Mouse (Mus musculus): Measurements from ENCODE around the gene Nupl2. TPM values are rescaled to one million over a fixed set of nuclear protein-coding genes. Genes with fewer than 3 reads are reported as not detected.

Nupl2 gene
- polyA plus RNA-seq, 1 experiment from 2014 or later = 18.0 TPM

DNA sequence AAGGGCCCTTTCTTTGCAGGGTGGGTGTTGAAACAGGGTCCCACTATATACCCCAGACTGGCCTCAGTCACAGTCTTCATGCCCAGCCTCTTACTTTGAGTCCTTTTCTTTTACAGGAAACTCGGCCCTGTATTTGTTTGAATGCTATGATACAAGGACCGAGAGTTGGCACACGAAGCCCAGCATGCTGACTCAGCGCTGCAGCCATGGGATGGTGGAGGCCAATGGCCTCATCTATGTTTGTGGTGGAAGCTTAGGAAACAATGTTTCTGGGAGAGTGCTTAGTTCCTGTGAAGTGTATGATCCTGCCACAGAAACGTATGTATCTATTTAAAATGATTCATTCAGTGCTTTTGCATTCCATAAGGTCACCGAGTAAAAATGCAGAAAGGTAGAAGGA lies 8.0 kb upstream of the Nupl2 start:
- no peaks in the 10 kb centered on the region for H3K9me3 ChIP-seq (ENCODE audit: control insufficient read depth, low read depth, low read length)
- ATAC-seq (ENCODE audit: insufficient number of reproducible peaks, insufficient read depth, low FRiP score, low read depth) = no peak
- no peak overlapping the region for H3K9ac ChIP-seq (replicated peaks; ENCODE audit: low read depth, low read length)
- no peaks in the 10 kb centered on the region for H3K27me3 ChIP-seq (ENCODE audit: control insufficient read depth, insufficient read depth, low read length)
- H3K4me2 ChIP-seq (replicated peaks; ENCODE audit: low read depth, low read length) = no peak overlapping the region
- no peaks in the 10 kb centered on the region for H3K4me1 ChIP-seq (ENCODE audit: control insufficient read depth, insufficient read depth, low read length)
- H3K4me3 ChIP-seq (ENCODE audit: low read depth, low read length) = no peak overlapping the region
- H3K36me3 ChIP-seq (ENCODE audit: control insufficient read depth, insufficient read depth, low read length) = peaks cover 13% of the 10 kb centered on the region; the same call in 1 of the 2 replicates
- H3K27ac ChIP-seq (ENCODE audit: low read length) = no peak overlapping the region
- WGBS = 87% methylated on average over 6 of the region's 6 CpGs

DNA sequence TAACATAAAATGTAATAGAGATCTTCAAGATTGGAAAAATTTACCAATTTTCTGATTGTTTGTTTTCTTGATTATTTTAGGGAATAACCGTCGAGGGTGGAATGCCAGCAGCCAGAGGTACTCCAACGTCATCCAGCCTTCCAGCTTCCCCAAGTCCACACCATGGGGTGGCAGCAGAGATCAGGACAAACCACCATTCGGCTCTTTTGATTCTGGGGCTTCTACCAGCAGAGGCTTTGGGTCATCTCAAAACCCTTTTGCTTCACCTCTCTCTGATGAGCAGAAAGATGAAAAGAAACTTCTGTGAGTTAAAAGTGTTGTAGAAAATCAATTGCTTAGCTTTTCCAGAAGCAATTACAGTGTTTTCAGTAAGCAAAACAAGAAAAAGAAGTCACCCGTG lies 2.5 kb downstream of the Nupl2 start:
- Histone ChIP-seq H3K27me3 (ENCODE audit: control insufficient read depth, insufficient read depth, low read length) (no peaks in the 10 kb centered on the region), H3K4me2 (replicated peaks; ENCODE audit: low read depth, low read length) (no peak overlapping the region), H3K4me3 (ENCODE audit: low read depth, low read length) (no peak overlapping the region), H3K9ac (replicated peaks; ENCODE audit: low read depth, low read length) (no peak overlapping the region), H3K27ac (ENCODE audit: low read length) (no peak overlapping the region), H3K4me1 (ENCODE audit: control insufficient read depth, insufficient read depth, low read length) (no peaks in the 10 kb centered on the region), H3K36me3 (ENCODE audit: control insufficient read depth, insufficient read depth, low read length) (peaks cover 4% of the 10 kb centered on the region), H3K9me3 (ENCODE audit: control insufficient read depth, low read depth, low read length) (no peaks in the 10 kb centered on the region)
- 39% methylated on average over 5 of the region's 5 CpGs for WGBS
- no peak for ATAC-seq (ENCODE audit: insufficient number of reproducible peaks, insufficient read depth, low FRiP score, low read depth)

DNA sequence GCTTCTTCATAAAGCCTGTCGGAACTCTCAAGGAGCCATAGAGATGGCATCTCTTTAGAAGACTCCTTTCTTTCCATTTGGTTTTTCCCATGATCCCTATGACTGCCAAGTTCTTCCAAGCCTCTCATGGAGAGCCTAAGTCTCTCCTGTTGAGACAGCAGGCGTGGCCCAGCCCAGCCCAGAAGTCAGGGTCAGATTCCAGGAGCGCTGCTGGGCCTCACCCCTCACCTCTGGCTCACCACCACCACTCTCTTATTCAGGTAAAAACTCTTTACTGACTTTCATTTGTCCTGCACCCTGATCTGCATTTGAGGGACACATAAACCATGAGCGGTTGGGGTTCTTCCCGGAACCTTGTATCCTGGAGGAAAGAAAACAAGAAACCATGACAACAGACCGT lies 5.1 kb downstream of the Nupl2 start:
- Histone ChIP-seq H3K27ac (ENCODE audit: low read length) (no peak overlapping the region), H3K9me3 (ENCODE audit: control insufficient read depth, low read depth, low read length) (no peaks in the 10 kb centered on the region), H3K4me3 (ENCODE audit: low read depth, low read length) (no peak overlapping the region), H3K4me2 (replicated peaks; ENCODE audit: low read depth, low read length) (no peak overlapping the region), H3K9ac (replicated peaks; ENCODE audit: low read depth, low read length) (no peak overlapping the region), H3K4me1 (ENCODE audit: control insufficient read depth, insufficient read depth, low read length) (no peaks in the 10 kb centered on the region), H3K36me3 (ENCODE audit: control insufficient read depth, insufficient read depth, low read length) (peaks cover 4% of the 10 kb centered on the region), H3K27me3 (ENCODE audit: control insufficient read depth, insufficient read depth, low read length) (no peaks in the 10 kb centered on the region)
- no peak for ATAC-seq (ENCODE audit: insufficient number of reproducible peaks, insufficient read depth, low FRiP score, low read depth)
- WGBS = 90% methylated on average over 6 of the region's 6 CpGs

DNA sequence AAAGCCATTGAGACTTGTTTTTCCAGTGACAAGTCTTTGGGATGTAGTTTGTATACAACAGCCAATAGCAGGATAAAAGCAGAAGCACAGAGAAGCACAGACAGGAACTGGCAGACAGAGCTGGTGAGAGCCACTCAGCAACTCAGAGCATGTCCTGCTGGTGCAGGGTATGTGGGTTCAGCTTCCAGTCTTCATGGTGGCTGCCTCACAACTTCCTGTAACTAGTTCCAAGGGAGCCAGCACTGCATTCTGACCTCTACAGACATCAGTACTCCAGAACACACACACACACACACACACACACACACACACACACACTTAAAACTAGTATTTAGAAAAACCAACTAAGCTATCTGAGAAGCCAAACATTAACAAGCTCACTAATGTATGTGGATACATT lies 7.3 kb downstream of the Nupl2 start:
- Histone ChIP-seq H3K9ac (replicated peaks; ENCODE audit: low read depth, low read length) (no peak overlapping the region), H3K4me2 (replicated peaks; ENCODE audit: low read depth, low read length) (no peak overlapping the region), H3K27me3 (ENCODE audit: control insufficient read depth, insufficient read depth, low read length) (no peaks in the 10 kb centered on the region), H3K4me3 (ENCODE audit: low read depth, low read length) (no peak overlapping the region), H3K4me1 (ENCODE audit: control insufficient read depth, insufficient read depth, low read length) (no peaks in the 10 kb centered on the region), H3K27ac (ENCODE audit: low read length) (no peak overlapping the region), H3K36me3 (ENCODE audit: control insufficient read depth, insufficient read depth, low read length) (peaks cover 4% of the 10 kb centered on the region), H3K9me3 (ENCODE audit: control insufficient read depth, low read depth, low read length) (no peaks in the 10 kb centered on the region)
- ATAC-seq (ENCODE audit: insufficient number of reproducible peaks, insufficient read depth, low FRiP score, low read depth) = no peak

DNA sequence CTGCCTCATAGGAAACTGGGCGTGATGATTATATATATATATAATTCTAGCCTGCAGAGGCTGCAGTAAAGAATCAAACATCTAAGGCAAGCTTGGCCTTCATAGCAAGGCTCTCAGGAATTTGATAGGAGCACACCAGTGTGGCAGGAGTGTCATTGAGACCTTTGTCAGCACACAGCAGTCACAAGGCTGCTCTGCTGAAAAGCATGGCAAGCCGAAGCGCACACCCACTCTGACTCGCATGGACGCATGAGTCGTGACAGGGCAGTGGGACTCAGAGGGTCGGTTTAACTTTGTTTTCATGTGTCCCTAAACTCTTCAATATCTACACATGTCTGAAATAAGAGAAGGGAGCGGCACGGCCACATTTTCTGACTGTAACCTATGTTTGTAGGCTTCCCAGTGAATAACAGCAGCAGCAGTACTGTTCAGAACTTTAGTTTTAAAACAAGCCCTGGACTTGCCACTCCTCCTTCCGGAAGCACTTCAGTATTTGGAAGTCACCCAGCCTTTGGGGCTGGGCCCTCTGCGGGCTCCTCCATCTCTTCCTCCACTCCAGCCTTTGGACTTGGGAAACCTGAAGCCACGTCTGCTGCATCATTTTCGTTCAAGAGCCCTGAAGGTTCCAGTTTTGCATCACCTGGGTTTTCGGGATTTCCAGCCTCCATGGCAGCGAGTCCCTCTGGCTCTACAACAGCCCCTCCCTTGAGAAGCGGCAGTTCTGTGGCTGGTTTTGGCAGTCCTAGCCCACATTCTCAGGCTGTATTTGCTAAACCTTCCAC lies 16.9 kb downstream of the Nupl2 start:
- WGBS = 90% methylated on average over 16 of the region's 16 CpGs
- Histone ChIP-seq H3K4me2 (replicated peaks; ENCODE audit: low read depth, low read length) (no peak overlapping the region), H3K4me3 (ENCODE audit: low read depth, low read length) (no peak overlapping the region), H3K27me3 (ENCODE audit: control insufficient read depth, insufficient read depth, low read length) (no peaks in the 10 kb centered on the region), H3K36me3 (ENCODE audit: control insufficient read depth, insufficient read depth, low read length) (peaks cover 21% of the 10 kb centered on the region), H3K27ac (ENCODE audit: low read length) (no peak overlapping the region), H3K4me1 (ENCODE audit: control insufficient read depth, insufficient read depth, low read length) (no peaks in the 10 kb centered on the region), H3K9ac (replicated peaks; ENCODE audit: low read depth, low read length) (no peak overlapping the region), H3K9me3 (ENCODE audit: control insufficient read depth, low read depth, low read length) (no peaks in the 10 kb centered on the region)
- ATAC-seq (ENCODE audit: insufficient number of reproducible peaks, insufficient read depth, low FRiP score, low read depth) = no peak

DNA sequence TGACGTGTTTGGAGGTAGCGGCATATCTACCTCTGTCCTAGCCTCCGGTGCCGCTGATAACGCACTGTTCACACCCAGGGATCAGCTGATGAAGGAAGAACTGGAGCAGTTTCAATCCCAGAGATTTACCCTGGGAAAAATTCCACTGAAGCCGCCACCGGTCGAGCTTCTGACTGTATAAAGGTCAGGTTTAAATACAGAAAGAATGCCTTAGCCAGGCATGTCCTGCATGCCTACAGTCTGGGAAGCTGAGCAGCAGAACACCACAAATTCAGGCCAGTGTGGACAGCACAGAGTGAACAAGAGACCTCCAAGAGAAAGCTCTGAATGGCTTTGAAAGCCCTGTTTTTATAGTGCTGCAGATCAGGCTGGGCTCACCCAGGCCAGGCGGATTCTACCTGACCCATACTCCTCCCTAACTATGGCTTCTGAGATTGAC lies 17.6 kb downstream of the Nupl2 start:
- H3K36me3 ChIP-seq (ENCODE audit: control insufficient read depth, insufficient read depth, low read length) = peaks cover 21% of the 10 kb centered on the region
- H3K27ac ChIP-seq (ENCODE audit: low read length) = no peak overlapping the region
- H3K9ac ChIP-seq (replicated peaks; ENCODE audit: low read depth, low read length) = no peak overlapping the region
- no peaks in the 10 kb centered on the region for H3K4me1 ChIP-seq (ENCODE audit: control insufficient read depth, insufficient read depth, low read length)
- ATAC-seq (ENCODE audit: insufficient number of reproducible peaks, insufficient read depth, low FRiP score, low read depth) = no peak
- no peaks in the 10 kb centered on the region for H3K27me3 ChIP-seq (ENCODE audit: control insufficient read depth, insufficient read depth, low read length)
- H3K4me2 ChIP-seq (replicated peaks; ENCODE audit: low read depth, low read length) = no peak overlapping the region
- H3K4me3 ChIP-seq (ENCODE audit: low read depth, low read length) = no peak overlapping the region
- H3K9me3 ChIP-seq (ENCODE audit: control insufficient read depth, low read depth, low read length) = no peaks in the 10 kb centered on the region
- WGBS = 94% methylated on average over 9 of the region's 9 CpGs

DNA sequence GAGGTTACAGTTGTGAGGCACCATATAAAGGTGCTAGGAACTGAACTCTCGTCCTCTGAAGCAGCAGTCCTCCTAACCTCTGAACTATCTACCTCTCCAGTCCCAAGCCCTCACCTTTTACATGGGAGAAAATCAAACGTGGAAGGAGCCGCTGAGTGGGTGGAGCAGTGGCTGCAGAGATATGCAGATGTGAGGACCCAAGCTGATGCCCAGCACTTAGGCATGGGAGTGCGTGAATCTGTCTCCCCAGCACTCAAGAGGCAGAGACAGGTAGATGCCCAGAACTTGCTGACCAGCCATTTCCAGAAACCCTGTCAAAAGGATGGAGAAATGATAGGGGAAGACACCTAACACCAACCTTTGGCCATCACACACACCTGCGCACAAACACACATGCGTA lies 18.3 kb downstream of the Nupl2 start:
- H3K4me3 ChIP-seq (ENCODE audit: low read depth, low read length) = no peak overlapping the region
- H3K9ac ChIP-seq (replicated peaks; ENCODE audit: low read depth, low read length) = no peak overlapping the region
- H3K9me3 ChIP-seq (ENCODE audit: control insufficient read depth, low read depth, low read length) = no peaks in the 10 kb centered on the region
- no peaks in the 10 kb centered on the region for H3K4me1 ChIP-seq (ENCODE audit: control insufficient read depth, insufficient read depth, low read length)
- no peaks in the 10 kb centered on the region for H3K27me3 ChIP-seq (ENCODE audit: control insufficient read depth, insufficient read depth, low read length)
- no peak for ATAC-seq (ENCODE audit: insufficient number of reproducible peaks, insufficient read depth, low FRiP score, low read depth)
- H3K36me3 ChIP-seq (ENCODE audit: control insufficient read depth, insufficient read depth, low read length) = peaks cover 17% of the 10 kb centered on the region
- no peak overlapping the region for H3K27ac ChIP-seq (ENCODE audit: low read length)
- H3K4me2 ChIP-seq (replicated peaks; ENCODE audit: low read depth, low read length) = no peak overlapping the region
- 94% methylated on average over 6 of the region's 6 CpGs for WGBS

DNA sequence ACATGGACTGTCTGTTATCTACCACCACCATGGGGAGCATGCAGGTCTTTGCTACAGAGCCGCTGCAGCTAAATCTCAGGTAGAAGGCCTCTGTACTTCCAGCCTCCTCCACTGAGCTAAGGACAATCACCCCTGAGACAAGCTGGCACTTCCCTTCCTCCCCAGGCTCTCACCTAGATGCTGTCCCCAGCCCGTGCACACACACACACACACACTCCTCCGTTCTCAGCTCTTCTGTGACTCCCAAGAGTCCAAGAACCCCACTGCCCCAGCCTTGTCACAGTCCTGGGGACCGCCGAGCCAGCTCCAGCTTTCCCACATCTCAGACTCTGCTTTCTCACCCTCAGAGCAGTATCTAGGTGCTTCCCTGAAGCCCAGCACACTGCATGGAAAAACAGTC lies 19.2 kb downstream of the Nupl2 start:
- WGBS = 91% methylated on average over 5 of the region's 5 CpGs

DNA sequence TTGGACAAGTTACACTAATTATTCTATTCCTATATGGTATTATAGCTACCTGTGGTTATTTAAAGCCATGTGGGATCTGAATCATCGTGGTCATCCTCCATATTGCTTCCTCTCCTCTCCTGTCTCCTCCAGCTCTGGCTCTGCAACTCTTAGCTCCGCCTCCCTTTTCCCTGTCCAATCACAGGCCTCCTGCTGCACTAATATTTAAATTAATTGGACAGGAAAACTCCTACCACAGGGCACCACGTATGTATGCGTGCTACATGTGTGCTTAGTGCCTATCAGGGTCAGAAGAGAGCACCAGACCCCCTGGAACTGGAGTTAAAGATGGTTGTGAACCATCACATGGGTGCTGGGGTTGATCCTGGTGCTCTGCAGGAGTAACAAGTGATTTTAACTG lies 23.7 kb downstream of the Nupl2 start:
- H3K4me1 ChIP-seq (ENCODE audit: control insufficient read depth, insufficient read depth, low read length) = no peaks in the 10 kb centered on the region
- no peak overlapping the region for H3K4me3 ChIP-seq (ENCODE audit: low read depth, low read length)
- WGBS = 77% methylated on average over 4 of the region's 4 CpGs
- H3K27me3 ChIP-seq (ENCODE audit: control insufficient read depth, insufficient read depth, low read length) = no peaks in the 10 kb centered on the region
- no peak for ATAC-seq (ENCODE audit: insufficient number of reproducible peaks, insufficient read depth, low FRiP score, low read depth)
- H3K9me3 ChIP-seq (ENCODE audit: control insufficient read depth, low read depth, low read length) = no peaks in the 10 kb centered on the region
- no peak overlapping the region for H3K4me2 ChIP-seq (replicated peaks; ENCODE audit: low read depth, low read length)
- no peak overlapping the region for H3K9ac ChIP-seq (replicated peaks; ENCODE audit: low read depth, low read length)
- no peaks in the 10 kb centered on the region for H3K36me3 ChIP-seq (ENCODE audit: control insufficient read depth, insufficient read depth, low read length)
- no peak overlapping the region for H3K27ac ChIP-seq (ENCODE audit: low read length)

More for the DNA sequence above, 19.2 kb downstream of the Nupl2 start:
- Histone ChIP-seq H3K36me3 (ENCODE audit: control insufficient read depth, insufficient read depth, low read length) (peaks cover 17% of the 10 kb centered on the region), H3K9me3 (ENCODE audit: control insufficient read depth, low read depth, low read length) (no peaks in the 10 kb centered on the region), H3K4me3 (ENCODE audit: low read depth, low read length) (no peak overlapping the region), H3K4me2 (replicated peaks; ENCODE audit: low read depth, low read length) (no peak overlapping the region), H3K27me3 (ENCODE audit: control insufficient read depth, insufficient read depth, low read length) (no peaks in the 10 kb centered on the region), H3K9ac (replicated peaks; ENCODE audit: low read depth, low read length) (no peak overlapping the region), H3K27ac (ENCODE audit: low read length) (no peak overlapping the region), H3K4me1 (ENCODE audit: control insufficient read depth, insufficient read depth, low read length) (no peaks in the 10 kb centered on the region)
- no peak for ATAC-seq (ENCODE audit: insufficient number of reproducible peaks, insufficient read depth, low FRiP score, low read depth)
